Mouse (Mus musculus): Measurements from ENCODE around the gene Dusp1.

The Dusp1 gene

GRCm38 (mm10) chr17:26494642-26495468 lies 67.1 kb downstream of the Dusp1 start:
- DNase-seq, result no peak

- no peak for DNase-seq
Observed at GRCm38 (mm10) chr17:26492246-26492645, 69.7 kb downstream of the Dusp1 start.

- peak; percentile 69 for DNase-seq
Observed at GRCm38 (mm10) chr17:26490910-26491309, 71.0 kb downstream of the Dusp1 start.

GRCm38 (mm10) chr17:26490072-26490471 lies 71.9 kb downstream of the Dusp1 start:
- DNase-seq, result no peak

- DNase-seq, result no peak
Observed at GRCm38 (mm10) chr17:26488711-26489403, 73.1 kb downstream of the Dusp1 start.

- no peak for DNase-seq
Observed at GRCm38 (mm10) chr17:26487917-26488316, 74.0 kb downstream of the Dusp1 start.

DNA sequence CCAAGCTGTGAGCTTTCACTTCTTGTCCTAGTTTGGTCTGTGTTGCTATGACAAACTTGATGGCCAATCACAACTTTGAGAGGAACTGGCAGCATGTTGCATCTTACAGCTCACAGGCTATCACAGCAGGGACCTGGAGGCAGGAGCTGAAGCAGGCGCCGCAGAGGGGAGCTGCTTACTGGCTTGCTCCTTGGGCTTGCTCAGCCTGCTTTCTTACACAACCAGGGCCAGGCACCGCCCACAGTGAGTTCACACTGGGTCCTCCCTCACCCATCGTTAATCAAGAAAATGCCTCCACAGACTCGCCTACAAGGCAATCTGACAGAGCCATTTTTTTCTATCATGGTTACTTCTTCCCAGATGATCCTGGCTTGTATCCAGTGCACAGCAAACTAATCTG lies 74.7 kb downstream of the Dusp1 start:
- no peak for DNase-seq

- DNase-seq, result no peak
Observed at GRCm38 (mm10) chr17:26484626-26485421, 77.1 kb downstream of the Dusp1 start.

GRCm38 (mm10) chr17:26480956-26481355 lies 81.0 kb downstream of the Dusp1 start:
- DNase-seq, result no peak

DNA sequence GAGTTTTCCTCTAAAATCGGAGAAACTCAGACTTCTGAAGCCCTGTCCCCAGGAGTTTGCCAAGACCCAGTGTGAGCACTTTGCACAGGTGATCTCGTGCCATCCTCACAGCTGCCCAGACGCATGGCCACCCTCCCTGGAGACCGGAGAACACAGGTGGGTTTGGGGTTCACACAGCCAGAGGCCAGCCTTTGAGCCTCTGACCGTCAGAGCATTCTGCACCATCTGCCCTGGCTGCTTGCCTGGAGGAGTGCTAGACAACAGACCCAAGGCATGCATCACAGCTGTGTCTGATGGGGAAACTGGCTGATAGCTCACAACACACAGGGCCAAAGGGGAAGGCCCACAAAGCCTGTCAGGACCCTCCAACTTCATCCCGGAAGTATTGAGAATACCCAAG lies 82.3 kb downstream of the Dusp1 start:
- DNase-seq, result no peak

- DNase-seq, result no peak
Observed at GRCm38 (mm10) chr17:26478672-26479071, 83.3 kb downstream of the Dusp1 start.

DNA sequence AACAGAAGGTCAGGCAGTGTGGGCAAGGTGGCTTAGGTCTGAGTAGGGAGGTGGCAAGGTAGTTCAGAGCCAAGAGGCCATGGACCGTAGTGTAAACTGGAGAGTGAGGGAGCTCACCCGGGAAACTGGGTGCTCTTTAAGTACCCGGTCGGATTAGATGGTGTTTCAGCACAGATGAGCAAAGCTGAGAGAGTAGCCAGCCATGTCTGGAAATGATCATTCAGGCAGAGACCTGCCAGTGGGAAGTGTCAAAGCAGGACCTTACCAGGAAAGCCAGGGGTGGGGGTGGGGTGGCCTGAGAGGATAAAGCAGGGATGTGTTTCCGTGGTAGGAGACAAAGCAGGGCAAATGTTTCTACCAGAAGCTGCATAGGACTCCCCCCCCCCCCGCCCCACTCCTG lies 85.1 kb downstream of the Dusp1 start:
- DNase-seq, result no peak

DNA sequence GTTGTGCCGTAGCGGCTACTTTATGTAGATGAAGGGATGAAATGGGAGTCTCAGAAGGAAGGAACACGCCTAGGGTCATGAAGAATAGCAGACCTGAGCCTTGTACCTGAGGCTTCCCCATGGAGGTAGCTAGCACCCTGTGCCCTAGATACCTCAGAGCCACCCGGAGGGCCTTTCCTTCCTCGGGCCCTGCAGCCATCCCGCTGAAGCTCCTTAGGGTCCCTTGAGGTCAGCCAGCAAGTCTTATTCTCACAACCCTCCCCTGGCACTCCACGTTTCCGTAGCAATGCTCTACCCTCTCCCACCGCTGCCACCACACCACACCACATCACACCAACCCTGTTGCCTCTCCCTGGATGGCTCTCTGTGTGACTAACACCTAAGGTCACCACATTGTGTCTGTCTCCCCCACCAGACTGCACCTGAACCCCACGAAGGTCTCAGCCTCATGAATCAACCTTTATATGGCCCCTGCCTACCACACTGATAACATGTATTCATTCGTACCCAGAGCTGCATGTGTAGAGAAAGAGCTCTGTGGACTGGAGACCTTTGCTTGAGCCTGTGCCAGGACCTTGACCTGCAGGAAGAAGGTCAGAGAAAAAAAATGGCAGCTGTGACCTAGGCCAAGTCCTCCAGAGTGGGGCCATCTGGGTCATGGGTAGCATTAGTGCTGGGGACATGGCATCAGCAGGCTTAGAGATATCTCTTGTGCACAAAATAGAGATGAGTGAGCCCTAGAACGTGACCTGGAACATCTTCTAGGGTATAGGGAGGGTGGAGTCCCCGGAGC lies 93.6 kb downstream of the Dusp1 start:
- DNase-seq, result no peak

DNA sequence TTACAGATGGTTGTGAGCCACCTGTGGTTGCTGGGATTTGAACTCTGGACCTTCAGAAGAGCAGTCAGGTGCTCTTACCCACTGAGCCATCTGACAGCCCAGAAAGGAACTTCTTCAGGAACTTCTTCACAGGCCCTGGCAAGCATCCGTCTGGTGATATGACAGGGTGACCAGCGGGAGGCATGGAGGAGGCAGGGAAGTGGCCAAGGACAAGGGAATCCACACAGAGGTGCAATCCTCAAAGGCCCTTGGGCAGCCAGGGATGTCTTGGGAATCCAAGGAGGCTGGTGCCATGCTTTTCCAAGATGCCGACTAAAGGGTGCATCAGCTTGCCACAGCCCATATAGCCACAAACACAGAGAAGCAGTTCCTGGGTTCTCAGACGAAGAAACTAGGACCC lies 94.3 kb downstream of the Dusp1 start:
- DNase-seq, result no peak

DNA sequence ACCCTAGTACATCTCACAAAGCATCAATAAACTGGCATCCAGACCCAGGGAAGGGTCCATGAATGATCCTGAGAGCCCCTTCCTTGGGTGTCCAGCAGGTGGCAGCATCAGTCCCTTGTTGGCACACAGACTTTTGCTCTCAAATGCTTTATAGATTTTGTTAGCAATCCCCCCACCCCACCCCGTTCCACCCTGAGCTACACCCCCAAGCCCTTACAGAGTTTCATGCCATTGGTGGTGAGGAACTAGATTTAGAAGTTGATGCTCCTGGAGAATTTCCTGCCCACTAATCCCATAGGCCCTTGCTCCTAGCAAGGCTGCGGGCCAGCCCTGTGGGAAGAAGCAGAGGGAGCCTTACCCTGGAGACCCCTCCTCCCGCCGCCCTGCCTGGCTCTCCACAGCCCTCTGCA lies 95.2 kb downstream of the Dusp1 start:
- peak; percentile 70 for DNase-seq

DNA sequence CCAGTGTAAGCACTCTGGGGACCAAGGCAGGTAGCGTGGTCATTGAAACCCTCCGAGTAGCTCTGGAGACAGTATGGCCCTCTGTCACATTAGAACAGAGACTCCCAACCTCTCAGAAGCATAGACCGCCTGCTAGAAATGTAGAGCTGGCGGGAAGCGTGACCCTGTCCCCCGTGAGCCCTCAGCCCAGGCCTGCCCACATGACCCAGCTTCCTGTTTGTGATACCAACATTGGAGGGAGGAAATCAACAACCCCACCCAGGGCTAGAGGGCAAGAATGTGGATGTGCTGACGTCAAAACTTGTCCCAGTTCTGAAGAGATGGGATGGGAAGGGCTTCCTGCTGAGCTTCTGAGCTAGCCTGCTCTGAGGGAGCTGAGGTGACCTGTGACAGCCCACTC lies 97.0 kb downstream of the Dusp1 start:
- peak; percentile 88 for DNase-seq

GRCm38 (mm10) chr17:26464481-26464880 lies 97.4 kb downstream of the Dusp1 start:
- no peak for DNase-seq

DNA sequence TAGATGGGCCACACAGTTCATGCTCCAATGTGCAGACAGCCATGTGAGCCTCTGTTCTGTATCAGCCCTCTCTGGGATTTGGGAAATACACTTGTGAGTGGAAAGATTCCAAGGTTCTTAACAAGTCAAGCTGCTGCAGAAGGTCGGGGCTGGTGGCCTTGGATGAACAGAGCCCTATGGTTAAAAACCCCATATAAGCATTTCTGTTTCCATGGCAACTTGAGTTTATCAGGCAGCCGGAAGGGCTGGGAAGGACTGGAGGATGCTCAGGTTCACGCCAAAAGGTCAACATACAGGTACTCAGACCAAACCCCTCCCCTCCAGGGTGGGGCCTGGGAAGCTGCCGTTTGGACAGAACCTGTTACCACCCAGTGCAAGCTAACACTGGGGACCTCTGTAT lies 97.9 kb downstream of the Dusp1 start:
- DNase-seq, result no peak

DNA sequence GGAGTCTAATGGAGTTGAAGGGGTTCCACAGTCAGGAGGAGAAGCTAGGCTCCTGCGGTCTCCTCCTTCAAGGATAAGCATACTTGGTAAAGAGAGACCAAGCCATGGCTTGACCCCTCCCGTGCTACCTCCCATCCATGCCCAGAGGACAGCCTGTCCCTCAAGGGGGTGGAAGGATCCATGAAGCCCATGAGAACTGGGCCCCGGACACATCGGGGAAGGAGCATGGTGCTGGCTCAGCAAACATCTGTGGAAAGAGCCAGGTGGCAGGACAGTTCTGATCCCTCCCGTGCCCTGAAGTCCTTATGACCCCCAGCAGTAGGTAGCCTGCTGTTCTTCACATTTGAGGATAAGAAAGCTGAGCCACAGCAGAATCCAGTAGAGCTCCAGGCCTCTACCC lies 98.5 kb downstream of the Dusp1 start:
- no peak for DNase-seq

GRCm38 (mm10) chr17:26462634-26463170 lies 99.2 kb downstream of the Dusp1 start:
- DNase-seq, result peak; percentile 67

- DNase-seq, result no peak
Observed at GRCm38 (mm10) chr17:26458049-26458448, 103.9 kb downstream of the Dusp1 start.

DNA sequence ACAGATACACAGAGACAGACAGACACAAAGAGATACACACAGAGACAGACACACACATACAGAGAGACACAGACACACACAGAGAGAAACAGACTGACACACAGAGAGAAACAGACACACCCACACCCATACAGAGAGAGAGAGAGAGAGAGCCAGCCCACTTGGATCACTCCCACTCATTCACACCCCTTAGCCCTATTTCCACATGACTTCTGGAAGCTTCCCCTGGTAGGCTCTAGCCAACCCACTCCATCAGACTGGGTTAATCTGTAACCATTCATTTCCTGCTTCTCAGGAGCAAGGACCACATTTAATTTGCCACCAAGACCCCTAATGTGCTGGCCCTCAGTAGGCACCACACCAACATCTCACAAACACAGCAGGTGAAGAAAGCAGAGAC lies 104.4 kb downstream of the Dusp1 start:
- DNase-seq, result no peak
